Mouse (Mus musculus): ENCODE results near the gene 1110057P08Rik. TPM values are rescaled to one million over a fixed set of nuclear protein-coding genes. Genes with fewer than 3 reads are reported as not detected.
"Not testable (repeated sequence)": the region's sequence is repeated elsewhere in the genome, so short reads cannot be mapped to it uniquely, and the experiment has no call there.

The 1110057P08Rik gene
- polyA plus RNA-seq (2015; fragmentation: Nextera tagmentation; extraction: Ambion mirVana), result not detected in 2 replicates

- DNase-seq (ENCODE audit: low spot score), result no peak
Measured at GRCm38 (mm10) chr16:89174435-89174834, at the start of gene 1110057P08Rik. Gene 1110057P08Rik, plus strand, starts transcription at chr16:89174735.

- DNase-seq (ENCODE audit: low spot score), result no peak
Measured at GRCm38 (mm10) chr16:89140551-89140950, 34.0 kb upstream of the 1110057P08Rik start, which contains the start of gene Gm6358. Gene Gm6358, plus strand, starts transcription at chr16:89140851.

- no peak for DNase-seq (ENCODE audit: low spot score)
Measured at GRCm38 (mm10) chr16:89150786-89151185, 23.7 kb upstream of the 1110057P08Rik start, which contains the start of gene Gm10061. Gene Gm10061, plus strand, starts transcription at chr16:89151086.

GRCm38 (mm10) chr16:89157652-89158051, 16.9 kb upstream of the 1110057P08Rik start, which contains the start of gene Gm9789:
Gene Gm9789, plus strand, starts transcription at chr16:89157952.
- no peak for DNase-seq (ENCODE audit: low spot score)

GRCm38 (mm10) chr16:89169190-89169589, 5.3 kb upstream of the 1110057P08Rik start, which contains the start of gene Gm7735:
Gene Gm7735, plus strand, starts transcription at chr16:89169490.
- not testable (repeated sequence) for DNase-seq (ENCODE audit: low spot score)

GRCm38 (mm10) chr16:89188621-89189020, 14.1 kb downstream of the 1110057P08Rik start:
- no peak for DNase-seq (ENCODE audit: low spot score)

GRCm38 (mm10) chr16:89205561-89205960, 31.0 kb downstream of the 1110057P08Rik start, which contains the start of gene Krtap20-2:
Gene Krtap20-2, plus strand, starts transcription at chr16:89205861.
- DNase-seq (ENCODE audit: low spot score), result no peak

Other genes starting within 250 kb of the 1110057P08Rik start
- gene Krtap19-9b, start 242.5 kb upstream of the 1110057P08Rik start, polyA plus RNA-seq (2015; fragmentation: Nextera tagmentation; extraction: Ambion mirVana), result not detected in 2 replicates
- gene Krtap16-3, start 211.9 kb upstream of the 1110057P08Rik start, polyA plus RNA-seq (2015; fragmentation: Nextera tagmentation; extraction: Ambion mirVana), result not detected in 2 replicates
- gene Krtap22-2, start 164.0 kb upstream of the 1110057P08Rik start, polyA plus RNA-seq (2015; fragmentation: Nextera tagmentation; extraction: Ambion mirVana), result not detected in 2 replicates
- not detected in 2 replicates for gene Gm10229, start 159.5 kb upstream of the 1110057P08Rik start, polyA plus RNA-seq (2015; fragmentation: Nextera tagmentation; extraction: Ambion mirVana)
- not detected in 2 replicates for gene Krtap6-1, start 143.0 kb upstream of the 1110057P08Rik start, polyA plus RNA-seq (2015; fragmentation: Nextera tagmentation; extraction: Ambion mirVana)
- gene Gm10228, start 133.3 kb upstream of the 1110057P08Rik start, polyA plus RNA-seq (2015; fragmentation: Nextera tagmentation; extraction: Ambion mirVana), result not detected in 2 replicates
- not detected in 2 replicates for gene Krtap6-5, start 126.9 kb upstream of the 1110057P08Rik start, polyA plus RNA-seq (2015; fragmentation: Nextera tagmentation; extraction: Ambion mirVana)
- not detected in 2 replicates for gene 1110025L11Rik, start 110.7 kb upstream of the 1110057P08Rik start, polyA plus RNA-seq (2015; fragmentation: Nextera tagmentation; extraction: Ambion mirVana)
- gene Krtap6-3, start 90.7 kb upstream of the 1110057P08Rik start, polyA plus RNA-seq (2015; fragmentation: Nextera tagmentation; extraction: Ambion mirVana), result not detected in 2 replicates
- gene Gm6358, start 33.9 kb upstream of the 1110057P08Rik start, polyA plus RNA-seq (2015; fragmentation: Nextera tagmentation; extraction: Ambion mirVana), result not detected in 2 replicates
- not detected in 2 replicates for gene Gm10061, start 23.6 kb upstream of the 1110057P08Rik start, polyA plus RNA-seq (2015; fragmentation: Nextera tagmentation; extraction: Ambion mirVana)
- not detected in 2 replicates for gene Gm9789, start 16.8 kb upstream of the 1110057P08Rik start, polyA plus RNA-seq (2015; fragmentation: Nextera tagmentation; extraction: Ambion mirVana)
- gene Gm7735, start 5.2 kb upstream of the 1110057P08Rik start, polyA plus RNA-seq (2015; fragmentation: Nextera tagmentation; extraction: Ambion mirVana), result not detected in 2 replicates
- gene Krtap20-2, start 31.1 kb downstream of the 1110057P08Rik start, polyA plus RNA-seq (2015; fragmentation: Nextera tagmentation; extraction: Ambion mirVana), result not detected in 2 replicates
- gene Krtap21-1, start 229.1 kb downstream of the 1110057P08Rik start, polyA plus RNA-seq (2015; fragmentation: Nextera tagmentation; extraction: Ambion mirVana), result not detected in 2 replicates
- not detected in 2 replicates for gene Krtap6-2, start 245.4 kb downstream of the 1110057P08Rik start, polyA plus RNA-seq (2015; fragmentation: Nextera tagmentation; extraction: Ambion mirVana)